Mouse (Mus musculus) lung, postnatal 0 days (tissue): Measurements from ENCODE around the gene Gys2.

Source experiments
- CTCF ChIP-seq: IDR thresholded peaks from 2 replicates; pipeline ENCODE4 v1.5.1; 2016; ENCODE audit warnings: antibody characterized with exemption, mild to moderate bottlenecking
- EP300 ChIP-seq: IDR thresholded peaks from 2 replicates; pipeline ENCODE4 v1.6.1; 2016; ENCODE audit warnings: antibody characterized with exemption, mild to moderate bottlenecking, control low read depth

- TF ChIP-seq CTCF, result no peak
- TF ChIP-seq EP300, result no peak
These were observed 10.7 kb downstream of the Gys2 start for GRCm38 (mm10) chr6:142462194-142462593.
